Mouse (Mus musculus) layer of hippocampus, adult 8-10 months (tissue): Measurements from ENCODE around the gene Exo5. TPM values are rescaled to one million over a fixed set of nuclear protein-coding genes. Genes with fewer than 3 reads are reported as not detected.

Experiments
- DNase-seq, 2 experiments: peaks; one replicate each; pipeline ENCODE4 v3.0.0; 2022; ENCODE audit warnings: low spot score in 2 of 2
- total RNA-seq, 4 experiments: library from RNA; stranded (reverse); gene quantifications; 2 replicates each; pipeline ENCODE4 v1.2.4; 2022

The Exo5 gene
- total RNA-seq, result 10 to 100 TPM; 11.9 to 16.2 (median 14.0) TPM

GRCm38 (mm10) chr4:120924554-120925299 is at the start of gene Exo5:
TSS of gene Exo5 (minus strand) at chr4:120925017.
- peak; percentile 83 to 88 for DNase-seq

DNA sequence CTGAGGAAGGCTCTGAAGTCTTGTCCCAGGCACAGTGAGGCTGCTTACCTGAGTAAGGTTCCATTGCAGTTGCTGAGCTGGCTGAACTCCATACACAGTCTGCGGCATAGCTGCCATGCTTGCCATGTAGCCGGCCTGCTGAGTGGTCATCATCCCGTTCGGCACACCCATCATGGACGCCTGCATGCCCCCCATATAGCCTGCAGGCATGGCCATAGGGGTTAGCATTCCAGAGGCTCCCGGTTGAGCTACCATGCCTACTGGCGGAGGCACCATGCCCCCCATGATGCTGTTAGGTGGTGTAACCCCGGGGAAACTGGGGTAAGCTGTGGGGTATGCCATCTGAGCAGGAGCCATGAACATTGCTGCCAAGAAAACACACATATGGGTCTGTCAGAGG is 47.0 kb upstream of the Exo5 start:
- DNase-seq, result no peak

GRCm38 (mm10) chr4:120969382-120970146 is 44.7 kb upstream of the Exo5 start:
- DNase-seq, result peak; percentile 40 to 41

GRCm38 (mm10) chr4:120968486-120968885 is 43.7 kb upstream of the Exo5 start:
- no peak for DNase-seq

- DNase-seq, result no peak
These were observed 30.8 kb upstream of the Exo5 start for GRCm38 (mm10) chr4:120955586-120955985.

- DNase-seq, result no peak
These were observed 28.9 kb upstream of the Exo5 start for GRCm38 (mm10) chr4:120953667-120954066.

- DNase-seq, result no peak
These were observed 28.2 kb upstream of the Exo5 start for GRCm38 (mm10) chr4:120953038-120953437.

DNA sequence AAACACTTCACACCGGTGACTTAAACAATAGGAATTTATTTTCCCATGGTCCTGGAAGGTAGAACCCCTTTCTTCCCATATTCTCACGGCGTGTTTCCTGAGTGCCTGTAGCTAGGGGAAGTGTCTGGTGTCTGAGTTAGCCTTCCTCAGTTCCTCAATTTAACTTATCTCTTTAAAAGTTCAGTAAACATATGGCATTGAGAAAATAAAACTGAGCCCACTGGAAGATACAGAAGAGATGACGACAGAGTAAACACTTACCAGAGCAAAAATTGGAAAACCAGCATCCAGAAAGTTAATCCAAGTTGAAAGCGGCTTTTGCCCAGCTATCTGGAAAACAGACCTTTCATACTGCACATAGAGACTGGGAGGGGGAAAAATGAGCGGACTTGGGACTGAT is 27.3 kb upstream of the Exo5 start:
- no peak for DNase-seq

DNA sequence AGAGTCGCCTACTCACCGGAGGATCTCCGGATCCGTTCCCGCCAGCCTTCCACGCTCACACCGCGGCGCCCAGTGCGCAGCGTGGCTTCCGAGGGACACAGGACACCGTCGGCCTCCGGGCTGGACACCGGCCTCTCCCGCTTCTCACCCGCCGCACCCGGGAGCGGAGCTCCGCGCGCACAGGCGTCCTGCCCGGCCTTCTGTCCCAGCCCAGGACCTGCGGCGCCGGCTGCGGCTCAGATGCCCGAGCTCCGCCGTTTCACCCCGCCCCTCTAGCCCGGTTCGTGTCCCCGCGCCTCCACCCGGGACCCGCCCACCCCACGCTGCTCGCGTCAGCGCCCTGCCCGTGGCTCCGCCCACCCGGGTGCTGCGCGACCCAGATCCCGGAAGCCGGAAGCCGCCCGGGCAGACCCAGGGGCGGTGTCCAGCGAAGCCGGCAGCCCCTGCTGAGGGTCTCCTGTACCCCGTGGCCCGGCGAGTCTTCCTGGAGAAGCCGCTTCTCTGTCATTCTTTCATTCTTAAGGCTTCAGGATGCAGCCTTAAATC is 26.7 kb upstream of the Exo5 start, which contains the start of gene Zfp69:
TSS of gene Zfp69 (minus strand) at position 272 of the 546 bp plus-strand sequence.
- peak; percentile 52 to 72 for DNase-seq

DNA sequence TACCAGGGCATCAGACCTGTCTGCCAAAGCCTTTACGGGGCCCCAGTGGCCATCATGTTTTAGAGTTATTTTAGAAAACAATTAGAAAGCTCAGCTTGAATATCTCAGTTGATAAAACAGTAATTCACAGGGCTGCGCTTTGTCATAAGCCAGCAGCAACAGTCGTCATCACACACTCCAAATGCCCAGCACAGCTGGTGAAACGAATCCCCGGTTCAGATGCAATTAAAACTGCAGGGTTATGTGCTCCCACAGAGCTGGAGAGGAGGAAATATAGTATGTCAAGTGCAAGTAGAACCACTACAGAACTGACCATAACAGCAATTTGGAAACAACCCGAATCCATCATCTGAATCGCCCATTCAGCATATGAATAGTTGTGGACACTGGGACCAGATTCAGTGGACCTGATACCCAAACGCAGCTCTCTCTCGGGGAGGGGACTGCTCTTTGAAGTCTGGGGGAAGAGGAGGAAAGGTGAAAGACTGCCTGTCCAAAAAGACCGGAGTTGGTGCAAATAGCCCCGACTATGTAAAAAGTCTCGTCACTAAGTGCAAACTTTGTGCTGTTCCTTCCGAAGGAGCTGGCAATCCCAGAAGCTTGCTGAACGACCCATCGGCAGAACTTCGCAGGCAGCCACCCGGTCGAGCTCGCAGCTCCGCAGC is 26.1 kb upstream of the Exo5 start:
- DNase-seq, result no peak

GRCm38 (mm10) chr4:120948938-120949337 is 24.1 kb upstream of the Exo5 start:
- DNase-seq, result no peak

DNA sequence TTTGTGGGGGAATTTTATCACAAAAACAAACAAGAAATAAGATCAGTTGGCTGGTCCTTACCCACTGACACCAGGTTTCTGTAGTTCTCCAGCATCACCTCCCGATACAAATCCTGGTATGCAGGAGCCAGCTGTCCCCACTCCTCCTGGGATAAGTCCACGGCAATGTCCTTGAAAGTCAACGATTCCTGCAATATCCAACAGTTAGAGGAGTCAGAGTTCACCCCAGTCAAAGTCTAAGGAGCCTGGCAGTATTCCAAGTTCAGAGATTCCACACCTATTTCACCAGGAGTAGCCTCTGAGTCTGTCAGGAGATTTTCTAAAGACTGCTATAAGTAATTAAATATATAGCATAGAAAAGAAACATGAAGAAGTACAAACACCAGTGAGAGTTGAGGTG is 10.2 kb upstream of the Exo5 start:
- no peak for DNase-seq

DNA sequence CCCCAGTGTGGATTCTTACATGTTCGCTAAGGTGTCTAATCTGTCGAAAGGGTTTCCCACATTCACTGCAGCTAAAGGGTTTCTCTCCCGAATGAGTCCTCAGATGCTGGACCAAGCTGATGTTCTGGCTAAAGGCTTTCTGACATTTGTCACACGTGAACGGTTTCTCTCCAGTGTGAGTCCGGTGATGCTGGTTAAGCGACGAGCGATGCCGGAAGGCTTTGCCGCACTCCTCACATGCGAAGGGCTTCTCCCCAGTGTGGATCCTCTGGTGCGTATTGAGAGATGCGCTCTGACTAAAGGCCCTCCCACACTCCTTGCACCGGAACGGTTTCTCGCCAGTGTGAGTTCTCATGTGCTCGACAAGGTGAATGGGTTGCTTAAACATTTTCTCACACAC is 5.9 kb upstream of the Exo5 start:
- DNase-seq, result no peak

- DNase-seq, result no peak
These were observed 3.9 kb upstream of the Exo5 start for GRCm38 (mm10) chr4:120928686-120929085.

DNA sequence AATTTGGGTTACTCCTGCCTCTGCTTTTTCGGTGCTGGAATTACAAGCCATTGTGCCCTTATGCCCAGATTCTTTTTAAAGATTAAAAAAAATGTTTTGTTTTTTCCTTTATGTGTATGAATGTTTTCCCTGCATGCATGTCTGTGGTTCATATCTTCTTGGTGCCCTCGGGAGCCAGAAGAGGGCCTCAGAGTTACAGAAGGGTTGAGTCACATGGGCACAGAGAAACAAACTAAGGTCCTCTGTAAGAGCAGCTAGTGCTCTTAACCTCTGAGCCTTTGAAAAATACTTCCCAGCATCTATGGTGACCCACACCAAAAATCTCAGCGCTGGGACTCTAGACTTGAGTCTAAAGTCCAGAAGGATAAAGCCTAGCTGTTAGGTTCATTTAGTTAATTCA is 569 bp upstream of the Exo5 start:
- no peak for DNase-seq

GRCm38 (mm10) chr4:120921461-120921860 is 3.4 kb downstream of the Exo5 start:
- no peak for DNase-seq

- DNase-seq, result no peak
These were observed 10.3 kb downstream of the Exo5 start for GRCm38 (mm10) chr4:120914501-120914900.

GRCm38 (mm10) chr4:120913861-120914260 is 11.0 kb downstream of the Exo5 start:
- DNase-seq, result no peak

DNA sequence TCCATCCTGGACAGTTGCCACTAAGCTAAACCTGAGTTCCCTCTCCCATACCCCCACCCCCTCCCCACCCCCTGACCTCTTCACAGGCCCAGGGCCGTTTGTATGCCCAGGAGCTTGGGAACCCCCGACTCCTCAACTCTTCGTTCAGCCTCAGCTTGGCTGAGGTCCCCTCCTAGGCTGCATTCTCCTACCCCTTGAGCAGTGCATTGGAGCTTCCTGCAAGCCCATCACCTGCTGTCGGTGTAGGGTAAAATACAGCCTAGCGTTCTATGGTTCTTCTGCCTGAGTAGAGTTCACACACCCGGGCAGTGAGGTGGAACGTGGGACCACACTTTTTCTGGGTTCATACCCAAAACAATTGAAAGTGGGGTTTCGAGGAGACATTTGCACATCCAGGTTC is 11.4 kb downstream of the Exo5 start:
- DNase-seq, result no peak

DNA sequence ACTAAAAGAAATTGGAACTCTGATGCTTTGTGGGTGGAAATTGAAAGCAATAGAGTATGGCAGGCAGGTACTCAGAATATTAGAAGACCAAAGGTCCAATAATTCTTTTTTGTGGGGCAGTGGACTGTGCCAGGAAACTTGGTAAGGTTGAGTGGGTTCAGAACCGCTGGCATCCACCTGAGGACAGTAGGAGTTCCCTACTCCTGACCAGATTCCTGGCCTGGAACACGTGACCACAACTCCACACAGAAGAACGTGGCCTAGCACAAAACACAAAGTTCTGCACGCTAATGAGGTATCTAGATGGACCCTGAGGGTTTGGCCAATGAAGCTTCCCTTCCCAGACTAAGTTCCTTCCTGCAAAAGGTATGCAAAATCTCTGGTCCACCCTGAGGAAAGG is 12.0 kb downstream of the Exo5 start:
- DNase-seq, result no peak

- DNase-seq, result no peak
These were observed 13.7 kb downstream of the Exo5 start for GRCm38 (mm10) chr4:120911086-120911485.
